Mouse (Mus musculus): ENCODE results near the gene Sult5a1. TPM values are rescaled to one million over a fixed set of nuclear protein-coding genes. Genes with fewer than 3 reads are reported as not detected.

The Sult5a1 gene
- total RNA-seq, 2 experiments from 2014 or later, result 2.2 to 3.2 TPM

GRCm38 (mm10) chr8:123101735-123102685 lies 56.1 kb downstream of the Sult5a1 start, which contains the start of gene Rpl13:
Rpl13 (plus strand) TSS chr8:123102350.
- DNase-seq (ENCODE audit: low spot score in 2 of 2), result peak; percentile 96 to 99

- no peak for DNase-seq (ENCODE audit: low spot score in 2 of 2)
Measured at GRCm38 (mm10) chr8:123101244-123101643, 56.9 kb downstream of the Sult5a1 start.

GRCm38 (mm10) chr8:123100288-123100687 lies 57.8 kb downstream of the Sult5a1 start:
- DNase-seq (ENCODE audit: low spot score in 2 of 2), result no peak

GRCm38 (mm10) chr8:123097786-123098584 lies 60.1 kb downstream of the Sult5a1 start:
- DNase-seq (ENCODE audit: low spot score in 2 of 2), result no peak

GRCm38 (mm10) chr8:123097216-123097615 lies 60.9 kb downstream of the Sult5a1 start:
- no peak for DNase-seq (ENCODE audit: low spot score in 2 of 2)

Small RNA genes lying within 50 kb of the gene (microRNA-seq; reads per million reads assigned to microRNA genes)
- 0.20 to 0.74 reads per million in 2 experiments for gene Mir7079
- gene Mir7080, result 240 to 343 reads per million in 2 experiments

Other genes starting within 250 kb of the Sult5a1 start
- 100 to 1,000 TPM; 165 to 176 TPM for gene Ankrd11, start 116.0 kb downstream of the Sult5a1 start, total RNA-seq (2021)
- gene Spg7, start 95.4 kb downstream of the Sult5a1 start, total RNA-seq (2021), result 10 to 100 TPM; 60.0 to 64.8 TPM
- gene Rpl13, start 56.0 kb downstream of the Sult5a1 start, total RNA-seq (2021), result 100 to 1,000 TPM; 467 to 496 TPM
- gene Cpne7, start 40.9 kb downstream of the Sult5a1 start, total RNA-seq (2021), result 100 to 1,000 TPM; 273 to 284 TPM
- under 1 TPM; 0.22 to 0.89 TPM for gene Dpep1, start 27.9 kb upstream of the Sult5a1 start, total RNA-seq (2021)
- 100 to 1,000 TPM in 1 of 2 experiments, 10 to 100 TPM in 1; 98.8 to 117 TPM for gene Chmp1a, start 54.4 kb upstream of the Sult5a1 start, total RNA-seq (2021)
- gene Spata33, start 54.5 kb upstream of the Sult5a1 start, total RNA-seq (2021), result 10 to 100 TPM in 1 of 2 experiments, 1 to 10 TPM in 1; 6.0 to 10.4 TPM
- gene Cdk10, start 66.5 kb upstream of the Sult5a1 start, total RNA-seq (2021), result 10 to 100 TPM; 85.8 to 95.4 TPM
- gene Spata2l, start 77.9 kb upstream of the Sult5a1 start, total RNA-seq (2021), result 10 to 100 TPM; 75.1 to 75.8 TPM
- gene Zfp276, start 95.9 kb upstream of the Sult5a1 start, total RNA-seq (2021), result 10 to 100 TPM; 22.8 to 26.0 TPM
- 10 to 100 TPM; 49.1 to 54.5 TPM for gene Vps9d1, start 96.0 kb upstream of the Sult5a1 start, total RNA-seq (2021)
- 1 to 10 TPM; 1.2 to 1.7 TPM for gene Fanca, start 160.3 kb upstream of the Sult5a1 start, total RNA-seq (2021)
- gene Spire2, start 174.4 kb upstream of the Sult5a1 start, total RNA-seq (2021), result 10 to 100 TPM; 17.0 TPM
- gene Tcf25, start 215.4 kb upstream of the Sult5a1 start, total RNA-seq (2021), result 100 to 1,000 TPM; 487 TPM
- under 1 TPM in 1 of 2 experiments, not detected in 1; 0.07 TPM for gene Mc1r, start 248.8 kb upstream of the Sult5a1 start, total RNA-seq (2021)